Mouse (Mus musculus) adrenal gland, postnatal 14 days (tissue): ENCODE data around the gene Msx2. TPM values are rescaled to one million over a fixed set of nuclear protein-coding genes. Genes with fewer than 3 reads are reported as not detected.

Experiments
- DNase-seq: peaks from one replicate; pipeline ENCODE4 v3.0.0; 2021; ENCODE audit warnings: mixed read lengths
- long read RNA-seq, 2 experiments: library from polyadenylated mRNA; stranded (forward); transcript quantifications; one replicate each; pipeline ENCODE4 v2.0.0; 2021
- total RNA-seq: library from RNA; stranded (reverse); gene quantifications from 2 replicates; pipeline ENCODE4 v1.2.3, GENCODE M21; 2021

Gene Msx2
- total RNA-seq, result 0.63 and 0.68 TPM in 2 replicates
- long read RNA-seq, experiment 1, partial matches to known transcripts, result 0 of 1 reads
- long read RNA-seq, experiment 1, other reads (novel, unspliced or antisense), result 0 of 1 reads
- long read RNA-seq, experiment 2, result 0 reads

DNA sequence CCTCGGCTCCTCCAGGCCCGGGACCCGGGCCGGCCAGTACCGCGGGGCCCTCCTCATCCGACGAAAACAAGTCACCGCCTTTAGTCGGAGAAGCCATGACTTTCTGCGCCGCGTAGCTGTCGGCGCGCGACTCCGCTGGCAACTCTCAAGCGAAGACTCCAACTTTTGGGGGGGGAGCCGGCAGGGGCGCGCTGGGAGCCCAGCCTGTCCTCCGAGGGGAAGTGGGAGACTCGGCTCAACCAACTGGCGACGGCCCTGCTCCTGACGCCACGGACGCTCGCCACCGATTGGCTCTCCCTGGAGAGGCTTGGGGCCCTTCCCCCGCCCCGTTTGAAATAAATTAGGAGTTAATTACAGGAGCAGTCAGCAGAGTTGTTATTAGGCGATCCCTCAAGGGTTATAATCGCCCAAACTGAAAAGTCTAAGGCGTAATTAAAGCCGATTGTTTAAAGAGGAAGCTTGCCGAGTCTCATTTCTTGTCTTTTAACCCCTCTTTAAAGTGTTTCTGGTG is at the start of gene Msx2:
TSS of gene Msx2 (minus strand) at position 461 of the 511 bp plus-strand sequence.
- DNase-seq, result peak; percentile 75

DNA sequence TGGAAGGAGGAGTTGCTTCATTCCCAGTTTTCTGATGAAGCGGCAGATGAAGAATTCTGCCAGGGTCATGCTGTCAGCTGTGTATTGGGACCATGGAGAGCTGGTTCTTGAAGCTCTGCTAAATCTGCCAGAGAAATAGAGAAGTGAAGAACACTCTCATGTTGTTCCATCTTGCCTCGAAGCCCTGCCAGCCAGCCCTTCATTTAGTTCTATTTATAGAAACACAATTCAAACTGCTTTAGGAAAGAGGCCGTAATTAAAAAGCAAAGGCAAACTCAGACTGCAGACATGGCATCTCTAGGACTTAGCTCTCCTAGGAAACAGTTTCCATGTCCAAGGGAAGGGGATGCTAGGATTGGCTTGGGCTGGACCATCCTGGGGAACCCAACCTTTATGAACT is 48.6 kb upstream of the Msx2 start:
- DNase-seq, result no peak

DNA sequence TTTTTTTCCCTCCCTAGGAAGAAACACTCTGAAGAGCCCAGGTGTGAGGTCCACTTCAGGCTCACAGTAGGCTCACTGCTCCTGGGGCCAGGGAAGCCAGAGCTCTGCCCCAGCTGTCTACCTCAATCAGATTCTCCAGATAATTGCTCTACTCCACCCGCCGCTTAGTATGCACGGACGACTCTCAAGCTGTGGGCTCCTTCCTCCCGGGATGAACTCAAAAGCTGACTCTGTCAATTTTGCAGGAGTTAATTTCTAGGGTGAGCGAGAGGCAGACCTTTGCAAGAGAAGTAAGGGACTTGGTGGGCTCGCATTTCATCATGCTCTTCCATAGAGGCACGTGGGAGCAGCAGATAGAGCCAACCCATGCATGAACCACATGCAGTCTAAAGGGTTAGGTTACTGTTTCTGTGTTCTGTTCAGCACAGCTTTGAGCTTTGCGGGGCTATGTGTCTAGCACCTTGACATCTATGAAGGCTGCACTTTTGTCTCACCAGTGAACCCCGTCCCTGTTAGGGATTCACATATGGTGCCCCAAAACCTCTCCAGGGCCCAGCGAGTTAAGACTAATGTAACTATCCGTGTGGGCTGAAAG is 47.6 kb upstream of the Msx2 start:
- DNase-seq, result no peak

DNA sequence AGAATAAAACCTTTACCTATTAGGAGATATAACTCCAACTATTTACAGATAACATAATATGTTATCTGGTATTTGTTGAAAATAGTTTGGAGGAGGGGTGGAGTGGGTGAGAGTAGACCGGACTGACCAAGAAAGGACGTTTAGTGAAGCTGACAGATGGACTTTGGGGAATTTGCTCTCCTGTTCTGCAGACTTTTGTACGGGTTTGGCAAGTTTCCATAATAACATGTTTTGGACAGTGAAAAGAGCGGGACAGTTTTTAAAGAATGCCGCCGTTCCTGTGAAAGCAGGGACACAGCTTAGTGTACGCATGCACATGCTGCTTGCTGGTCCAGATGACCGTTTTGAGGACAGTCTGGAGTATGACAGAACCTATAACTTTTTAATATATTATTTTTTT is 46.9 kb upstream of the Msx2 start:
- no peak for DNase-seq

DNA sequence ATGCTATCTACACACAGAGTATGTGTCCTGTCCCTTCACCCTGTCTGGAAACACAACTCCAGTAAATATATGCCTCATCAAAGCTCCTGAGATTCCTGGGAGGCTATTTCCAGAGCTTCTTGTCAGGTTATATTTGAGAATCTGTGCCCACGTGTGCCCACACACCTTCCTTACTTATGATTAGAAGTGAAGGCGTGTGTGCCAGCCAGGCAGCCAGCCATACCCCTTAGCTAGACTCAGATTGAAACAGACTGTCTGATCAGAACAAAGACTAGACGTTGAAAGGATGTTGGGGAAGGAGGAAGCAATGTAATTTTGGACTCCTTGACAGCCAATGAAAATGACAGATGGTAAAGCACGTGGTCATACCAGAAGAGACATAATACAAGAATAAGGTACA is 45.4 kb upstream of the Msx2 start:
- no peak for DNase-seq

DNA sequence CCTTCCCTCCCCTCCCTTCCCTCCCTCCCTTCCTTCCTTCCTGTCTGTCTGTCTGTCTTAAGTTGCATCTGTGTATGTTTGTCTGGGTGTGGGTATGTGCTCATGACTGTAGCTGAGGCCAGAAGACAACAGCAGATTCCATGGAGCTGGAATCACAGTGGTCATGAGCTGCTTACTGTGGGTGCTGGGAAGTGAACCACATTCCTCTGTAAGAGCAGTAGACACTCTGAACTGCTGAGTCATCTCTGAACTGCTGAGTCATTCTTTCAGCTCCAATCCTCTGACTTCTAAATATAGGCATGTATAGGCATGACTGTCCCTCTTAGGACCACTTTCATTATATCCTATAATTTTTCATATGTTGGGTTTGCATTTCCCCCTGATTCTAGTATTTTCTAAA is 41.7 kb upstream of the Msx2 start:
- no peak for DNase-seq

DNA sequence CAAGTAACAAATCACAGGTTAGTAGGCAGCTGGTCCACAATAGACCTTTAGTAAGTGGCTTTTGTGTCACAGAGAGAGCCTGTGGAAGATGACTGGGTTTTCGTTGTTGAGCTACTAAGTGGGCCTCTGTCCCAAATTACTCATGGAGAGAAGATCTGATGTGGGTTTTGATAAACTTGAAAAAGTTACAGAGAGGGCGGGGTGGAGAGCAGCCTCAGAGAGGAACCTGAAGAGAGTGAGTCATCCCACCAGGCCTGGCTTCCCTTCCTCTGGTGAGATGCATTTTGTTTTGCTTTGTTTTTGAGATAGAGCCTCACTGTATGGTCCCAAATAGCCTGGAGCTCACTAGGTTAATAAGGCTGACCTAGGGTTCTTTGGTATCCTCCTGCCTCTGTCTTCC is 38.5 kb upstream of the Msx2 start:
- DNase-seq, result no peak

DNA sequence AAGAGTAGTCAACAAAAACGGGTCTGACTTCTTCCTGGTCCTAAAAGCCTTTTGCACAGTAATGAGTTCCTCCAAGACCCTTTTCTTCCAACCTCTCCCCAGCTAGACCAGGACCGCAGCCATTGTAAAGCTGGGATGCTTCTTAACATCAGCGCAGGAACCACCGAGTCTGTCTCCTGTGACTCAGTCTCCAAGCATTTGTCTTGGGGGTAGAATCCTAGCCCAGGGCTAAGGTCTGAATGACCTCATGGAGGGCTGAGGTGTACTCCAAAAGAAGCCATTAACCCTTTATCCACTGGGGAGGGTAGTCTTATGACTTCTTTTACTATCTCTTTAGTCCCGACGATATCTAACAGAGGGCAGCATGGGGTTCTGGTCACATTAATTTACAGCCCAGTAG is 29.5 kb upstream of the Msx2 start:
- DNase-seq, result no peak

DNA sequence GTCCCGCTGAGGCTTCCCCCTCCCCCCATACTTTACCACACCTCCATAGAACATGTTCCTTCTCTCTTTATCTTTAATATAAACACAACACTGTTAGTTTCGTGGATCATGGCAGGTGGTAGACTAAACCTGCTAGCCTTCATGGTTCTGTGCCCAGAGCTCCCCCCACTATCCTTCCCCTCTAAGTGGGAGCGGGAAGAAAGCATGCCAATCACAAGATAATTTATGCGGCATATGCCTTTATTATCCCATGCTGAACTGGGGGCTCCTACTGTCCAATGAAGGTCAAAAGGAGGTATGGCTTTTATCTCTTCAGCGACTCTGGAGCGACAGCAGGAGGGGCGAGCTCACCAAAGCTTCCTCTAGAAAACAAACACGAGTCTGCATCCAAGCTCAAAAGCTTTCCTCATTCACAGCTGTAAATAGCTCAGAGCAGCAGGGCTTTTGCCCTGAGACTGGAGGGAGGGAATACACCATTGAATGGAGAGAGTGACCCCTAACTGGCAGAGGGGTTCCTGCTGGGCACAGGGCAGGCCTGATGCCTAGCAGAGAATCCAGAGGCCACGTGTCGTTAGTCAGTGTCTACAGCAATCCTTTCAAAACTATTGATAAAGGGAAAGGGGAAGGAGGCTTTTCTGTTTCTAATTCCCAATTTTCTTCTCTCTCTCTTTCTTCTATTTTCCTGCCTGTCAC is 28.8 kb upstream of the Msx2 start:
- DNase-seq, result no peak

DNA sequence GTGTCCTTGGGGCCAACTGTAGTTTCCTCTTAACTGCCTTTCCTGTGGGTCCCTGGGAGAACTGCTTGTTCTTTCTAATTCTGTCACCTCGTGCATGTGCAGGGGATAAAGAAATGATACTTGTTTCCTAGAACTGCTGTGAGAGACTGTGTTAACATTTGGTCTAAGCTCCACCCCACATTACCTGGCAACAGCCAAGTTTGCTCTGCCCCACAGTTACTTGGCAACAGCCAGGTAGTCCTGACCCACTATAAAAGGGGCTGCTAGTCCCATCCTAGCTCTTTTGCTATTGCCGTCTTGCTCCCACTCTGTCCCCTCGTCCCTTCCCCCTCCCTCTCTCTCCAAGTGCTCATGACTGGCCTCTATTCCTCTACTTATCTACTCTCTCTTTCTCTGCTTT is 28.2 kb upstream of the Msx2 start:
- DNase-seq, result no peak

DNA sequence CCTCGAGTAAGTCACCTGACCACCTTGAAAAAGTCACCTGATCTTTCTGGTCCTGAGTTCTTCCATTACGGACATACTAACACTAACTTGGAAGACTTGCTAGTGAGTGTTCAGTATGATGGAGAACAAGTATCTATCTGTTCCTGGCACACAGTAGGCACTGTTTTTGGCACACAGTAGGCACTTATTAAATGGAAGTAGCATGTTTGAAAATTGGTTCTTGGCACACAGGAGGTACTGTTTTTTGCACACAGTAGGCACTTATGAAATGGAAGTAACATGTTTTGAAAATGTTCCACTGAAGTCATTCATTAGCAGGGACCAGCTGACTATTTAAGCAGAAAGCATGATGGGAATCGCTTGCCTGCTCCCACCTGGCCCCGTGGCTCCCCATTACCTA is 13.6 kb upstream of the Msx2 start:
- DNase-seq, result no peak

DNA sequence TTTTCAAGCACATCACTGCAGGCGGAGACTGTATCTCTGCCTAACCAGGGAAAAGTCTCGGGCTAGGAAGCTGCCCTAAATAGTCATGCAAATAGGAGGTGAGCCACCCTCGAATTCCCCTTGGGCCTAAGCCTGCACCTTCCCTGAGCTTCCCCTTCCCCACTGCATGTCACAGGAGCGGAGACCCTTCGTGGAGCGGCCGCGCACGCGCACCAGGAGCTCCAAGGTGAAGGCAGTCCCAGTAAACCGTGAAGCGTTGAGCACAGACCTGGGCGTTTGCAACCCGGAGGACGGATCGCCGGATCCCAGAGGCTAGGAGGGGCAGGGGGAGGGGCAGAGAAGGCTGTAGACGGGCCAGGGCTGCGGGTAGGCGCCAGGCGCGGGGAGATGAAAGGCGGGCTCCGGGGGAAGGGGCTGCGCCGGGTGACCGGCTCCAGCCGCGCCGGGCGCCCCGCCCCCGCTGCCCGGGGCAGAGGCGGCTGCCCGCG is 2.9 kb upstream of the Msx2 start:
- DNase-seq, result peak; percentile 56

DNA sequence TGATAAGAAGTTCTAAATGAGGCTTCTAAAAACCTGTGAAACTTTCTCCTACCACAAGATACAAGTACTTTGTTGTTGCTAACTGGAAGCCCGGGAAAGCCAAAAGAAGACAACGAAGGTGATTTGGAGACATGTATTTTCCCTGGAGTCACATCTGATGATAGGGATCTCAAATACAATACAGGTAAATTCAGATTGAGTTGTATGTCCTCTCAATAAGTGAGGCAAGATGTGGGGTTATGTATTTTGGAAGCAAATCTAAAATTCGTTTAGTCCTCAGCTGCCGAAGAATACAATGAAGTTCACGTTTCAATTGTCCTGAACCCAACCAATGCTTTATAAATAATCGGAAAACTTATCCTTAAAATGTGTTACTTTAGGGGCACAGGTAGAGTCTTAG is 1.6 kb upstream of the Msx2 start:
- no peak for DNase-seq

DNA sequence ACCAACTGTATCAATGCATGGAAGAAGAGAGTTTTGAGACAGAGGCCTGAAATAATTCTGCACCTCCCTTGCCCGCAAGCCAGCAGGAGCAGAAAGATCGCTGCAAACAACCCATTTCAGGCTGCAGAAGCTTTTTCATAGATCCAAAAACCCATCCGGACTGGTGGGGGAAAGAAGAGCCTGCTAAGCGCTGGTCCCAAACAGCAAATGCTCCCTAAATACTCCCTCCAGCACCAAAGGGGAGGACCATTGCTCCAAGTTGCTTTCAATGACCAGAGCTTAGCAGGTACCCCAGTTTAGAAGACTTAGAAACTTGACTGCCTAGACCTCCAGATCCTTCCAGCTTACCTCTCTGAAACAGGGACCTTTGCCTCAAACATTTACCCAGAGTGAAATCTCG is 1.1 kb upstream of the Msx2 start:
- no peak for DNase-seq

DNA sequence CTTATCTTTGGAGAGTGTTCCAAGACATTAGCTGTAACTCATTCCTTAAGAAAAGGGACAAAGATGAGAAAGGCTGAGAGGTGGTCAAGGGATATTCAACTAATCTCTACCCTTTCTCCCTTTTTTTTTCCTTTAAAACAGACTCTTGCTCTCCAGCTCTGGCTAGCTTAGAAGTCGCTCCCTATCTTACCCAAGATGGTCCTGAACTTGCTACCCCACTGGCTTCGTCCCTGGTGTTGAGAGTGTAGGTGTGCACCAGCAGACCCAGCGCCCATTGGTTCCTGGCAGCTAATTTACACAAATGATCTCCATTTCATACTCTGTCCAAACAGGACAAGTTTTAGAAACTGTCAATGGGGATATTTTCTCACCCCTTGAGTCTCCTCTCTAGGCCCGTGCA is 417 bp upstream of the Msx2 start:
- no peak for DNase-seq

DNA sequence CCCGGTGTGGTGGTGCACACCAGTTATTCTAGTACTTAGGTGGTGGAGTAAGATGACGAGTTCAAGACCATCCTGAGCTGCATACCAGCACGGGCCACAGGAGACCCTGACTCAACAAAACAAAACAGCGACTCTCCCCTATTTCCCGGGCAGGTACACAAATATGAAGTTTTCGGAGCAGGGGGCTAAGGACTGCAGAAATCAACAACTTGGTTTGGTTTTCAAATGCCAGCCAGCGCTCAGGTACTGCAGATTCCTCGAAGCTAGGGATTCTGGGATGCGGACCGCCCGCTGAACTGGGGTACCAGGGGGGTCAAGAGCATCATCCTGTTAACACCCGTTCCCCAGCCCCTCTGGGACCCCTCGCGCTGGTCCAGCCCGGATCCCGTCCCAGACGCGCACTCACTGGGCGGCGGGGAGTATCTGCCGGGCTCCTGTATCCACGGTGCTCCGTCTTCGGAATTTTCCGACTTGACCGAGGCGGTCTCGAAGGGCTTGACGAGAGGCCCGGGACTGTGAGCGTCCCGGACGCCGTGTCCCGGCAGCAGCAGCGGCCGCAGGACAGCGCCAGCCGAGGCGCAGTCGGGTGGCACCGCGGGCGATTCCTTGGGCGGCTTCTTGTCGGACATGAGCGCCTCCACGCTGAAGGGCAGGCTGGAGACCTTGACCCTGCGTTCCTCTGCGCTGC is 804 bp downstream of the Msx2 start:
- peak; percentile 22 for DNase-seq

DNA sequence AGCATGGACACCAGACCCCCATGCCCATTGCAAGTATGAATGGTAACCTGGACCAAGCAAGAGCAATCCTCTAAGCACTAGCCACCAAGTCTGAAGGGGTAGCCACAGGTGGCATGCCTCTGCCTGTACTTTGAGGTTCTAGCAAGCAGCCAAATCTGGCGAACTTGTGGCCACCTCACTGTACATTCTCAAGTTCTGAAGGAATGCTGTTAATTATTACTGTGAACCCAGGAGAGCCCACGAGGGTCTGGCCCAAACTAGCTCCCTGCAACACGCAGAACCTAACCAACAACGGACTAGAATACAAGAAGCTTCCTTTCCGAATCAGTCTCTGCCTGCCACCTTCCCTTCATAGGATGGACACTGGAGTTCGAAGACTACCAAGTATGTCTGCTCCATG is 1.5 kb downstream of the Msx2 start:
- no peak for DNase-seq

DNA sequence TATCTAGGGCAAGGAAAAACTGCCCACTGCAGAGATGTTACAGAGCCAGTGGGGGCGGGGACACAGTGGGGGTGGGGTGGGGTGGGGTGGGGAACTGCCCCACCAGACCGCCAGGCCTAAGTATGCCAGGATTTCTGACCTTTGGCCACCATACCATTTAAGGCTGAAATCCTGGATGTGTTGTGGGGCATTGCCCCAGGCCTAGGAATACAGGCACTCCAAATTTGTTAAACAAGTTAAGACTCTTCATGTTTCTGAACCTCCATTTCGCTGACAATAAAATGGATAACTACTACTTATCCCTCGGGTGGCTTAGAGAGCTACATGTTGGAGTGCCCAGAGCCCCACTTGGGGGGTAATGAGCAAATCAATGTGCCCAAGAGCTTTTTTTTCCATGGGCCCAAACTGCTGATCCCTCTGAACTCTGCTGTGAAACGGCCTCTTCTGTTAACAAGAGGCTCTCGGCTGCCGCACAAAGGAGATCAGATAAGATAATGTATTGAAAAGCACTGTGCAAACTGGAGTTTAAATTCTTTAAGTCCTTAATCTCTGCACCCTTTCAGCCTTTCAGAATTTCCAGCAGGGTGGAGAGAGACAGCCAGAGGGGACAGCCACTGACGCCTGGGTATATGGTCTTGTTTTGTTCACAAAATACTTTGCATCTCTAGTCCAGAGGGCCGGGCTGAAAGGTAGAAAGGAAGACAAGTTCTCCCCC is 2.3 kb downstream of the Msx2 start:
- no peak for DNase-seq

DNA sequence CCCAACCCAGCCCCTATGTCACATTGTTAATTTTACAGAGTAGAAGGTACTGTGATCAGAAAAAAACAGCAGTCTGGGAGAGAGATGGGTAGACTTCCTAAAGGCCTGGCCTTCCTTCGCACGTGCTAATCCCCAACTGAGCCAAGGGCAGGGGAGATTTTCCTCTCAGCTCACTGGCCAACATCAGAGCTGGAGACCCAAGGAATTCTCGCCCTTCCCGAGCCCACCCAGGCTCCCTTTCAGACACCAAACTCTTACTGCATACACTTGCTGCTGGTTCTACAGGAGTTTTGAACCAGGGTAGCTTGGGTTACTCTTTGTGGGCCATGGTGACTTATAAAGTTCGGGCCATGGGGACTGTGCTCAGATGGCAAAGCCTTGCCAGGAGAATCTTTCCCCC is 3.1 kb downstream of the Msx2 start:
- DNase-seq, result no peak

DNA sequence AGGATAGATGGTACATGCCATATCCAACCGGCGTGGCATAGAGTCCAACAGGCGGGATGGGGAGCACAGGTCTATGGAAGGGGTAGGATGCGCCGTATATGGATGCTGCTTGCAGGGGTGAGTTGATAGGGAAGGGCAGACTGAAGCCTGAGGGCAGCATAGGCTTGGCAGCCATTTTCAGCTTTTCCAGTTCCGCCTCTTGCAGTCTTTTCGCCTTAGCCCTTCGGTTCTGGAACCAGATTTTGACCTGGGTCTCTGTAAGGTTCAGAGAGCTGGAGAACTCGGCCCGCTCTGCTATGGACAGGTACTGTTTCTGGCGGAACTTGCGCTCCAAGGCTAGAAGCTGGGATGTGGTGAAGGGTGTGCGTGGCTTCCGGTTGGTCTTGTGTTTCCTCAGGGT is 4.7 kb downstream of the Msx2 start:
- no peak for DNase-seq

DNA sequence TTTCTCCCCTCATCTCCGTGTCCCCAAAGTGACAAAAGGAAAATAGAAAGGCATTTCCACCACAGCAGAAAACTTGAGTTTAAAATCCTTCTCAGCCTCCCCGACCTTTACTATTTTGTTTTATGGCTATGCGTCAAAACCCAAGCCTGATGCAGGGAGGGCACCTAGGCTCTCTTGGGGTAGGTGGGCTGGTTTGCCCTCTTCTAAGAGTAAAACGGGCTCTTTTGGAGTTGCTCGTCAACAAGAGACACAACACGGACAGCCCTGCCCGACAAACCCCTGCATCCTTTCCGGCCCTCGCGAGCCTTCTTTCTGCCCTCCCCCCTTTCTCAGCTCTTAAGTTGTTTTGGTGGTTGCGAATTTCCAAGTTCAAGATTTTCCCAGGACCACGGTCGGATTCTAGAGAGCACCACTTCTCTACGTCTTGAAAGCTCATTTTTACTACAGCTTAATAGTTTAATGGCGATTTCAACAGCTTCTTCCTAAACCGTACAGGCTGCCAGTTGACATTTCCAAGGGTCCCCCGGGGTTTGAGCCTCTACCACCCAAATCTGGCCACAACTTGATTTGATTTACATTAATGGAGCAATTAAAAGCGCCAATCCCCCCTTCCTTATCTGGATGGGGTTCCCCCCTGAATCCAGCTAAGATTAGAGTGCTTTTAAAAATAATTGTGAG is 6.5 kb downstream of the Msx2 start:
- DNase-seq, result no peak

DNA sequence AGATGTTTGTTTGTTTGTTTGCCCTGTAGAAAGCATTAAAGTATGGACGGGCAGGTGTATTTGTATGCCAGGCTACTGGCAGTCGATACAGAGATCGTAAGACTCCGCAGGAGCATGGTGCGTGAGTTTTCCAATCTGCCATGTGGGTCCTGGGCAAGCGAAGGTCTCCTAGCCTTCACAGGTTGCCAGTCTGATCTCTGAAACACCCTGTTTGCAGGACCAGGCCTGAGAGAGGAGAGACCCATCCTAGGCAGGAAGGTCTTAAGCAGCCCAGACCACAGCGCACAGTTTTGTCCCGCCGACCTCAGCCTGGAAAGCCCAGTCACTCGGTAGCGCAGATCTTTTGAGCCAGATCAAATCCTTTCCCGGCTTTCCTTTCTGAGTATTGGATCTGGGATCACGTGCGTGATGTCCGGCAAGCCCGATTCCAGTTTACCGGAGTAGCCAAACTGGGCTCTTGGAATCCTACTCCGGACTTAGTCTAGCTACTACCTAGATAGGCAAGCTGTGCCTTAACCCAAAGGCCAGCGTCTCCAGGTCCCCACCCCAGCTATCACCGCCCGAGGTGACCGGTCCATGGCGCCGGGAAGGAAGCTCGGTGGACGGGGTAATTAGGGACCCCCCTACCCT is 7.6 kb downstream of the Msx2 start:
- DNase-seq, result no peak
